Mouse (Mus musculus) midbrain, embryonic 13.5 days (tissue): ENCODE data around the gene Fzd2. TPM values are rescaled to one million over a fixed set of nuclear protein-coding genes. Genes with fewer than 3 reads are reported as not detected.
A peak's percentile ranks its signal among the peaks of the same experiment; 100 is the strongest.

Source experiments
- ATAC-seq: fragments of 200-750 bp; cut with Nextera tagmentation; 2 replicates; pipeline ENCODE4 v1.8.0; 2017; ENCODE audit warnings: mild to moderate bottlenecking, moderate TSS enrichment, moderate library complexity
- H3K27ac ChIP-seq: fragments of 300-500 bp; sonication (generic); 2 replicates; pipeline ENCODE4 v1.5.1; 2015; ENCODE audit warnings: inconsistent platforms, mild to moderate bottlenecking, moderate library complexity
- H3K27me3 ChIP-seq: fragments of 300-500 bp; sonication (generic); 2 replicates; pipeline ENCODE4 v1.6.1; 2015; ENCODE audit warnings: mild to moderate bottlenecking, inconsistent platforms
- H3K36me3 ChIP-seq: fragments of 300-500 bp; sonication (generic); 2 replicates; pipeline ENCODE4 v1.6.1; 2015; ENCODE audit warnings: mild to moderate bottlenecking, inconsistent platforms
- H3K4me1 ChIP-seq: fragments of 300-500 bp; sonication (generic); replicated peaks from 2 replicates; pipeline ENCODE4 v1.6.1; 2015; ENCODE audit warnings: inconsistent platforms
- H3K4me2 ChIP-seq: fragments of 300-500 bp; sonication (generic); replicated peaks from 2 replicates; pipeline ENCODE4 v1.6.1; 2015; ENCODE audit warnings: moderate library complexity, mild to moderate bottlenecking, inconsistent platforms
- H3K4me3 ChIP-seq: fragments of 300-500 bp; sonication (generic); replicated peaks from 2 replicates; pipeline ENCODE4 v1.5.1; 2015; ENCODE audit warnings: mild to moderate bottlenecking, inconsistent platforms
- H3K9ac ChIP-seq: fragments of 300-500 bp; sonication (generic); replicated peaks from 2 replicates; pipeline ENCODE4 v1.6.1; 2015; ENCODE audit warnings: mild to moderate bottlenecking, inconsistent platforms
- H3K9me3 ChIP-seq: fragments of 300-500 bp; sonication (generic); 2 replicates; pipeline ENCODE4 v1.6.1; 2016; ENCODE audit warnings: mild to moderate bottlenecking, inconsistent platforms
- WGBS: fragments of 180-500 bp; shearing (Covaris S2); methylation state at CpG from one replicate; pipeline ENCODE4 v1.1.7; 2015; 5-methylcytosine and 5-hydroxymethylcytosine counted together
- polyA plus RNA-seq: library from polyadenylated mRNA; unstranded; fragments of >200 nt; fragmentation: Nextera tagmentation; extraction: Ambion mirVana; gene quantifications from 2 replicates; pipeline ENCODE4 v1.2.1, GENCODE M21; 2015

Fzd2 gene
- polyA plus RNA-seq, 1 experiment from 2014 or later = 13.2 TPM

GRCm38 (mm10) chr11:102629375-102629774, 25.2 kb downstream of the Fzd2 start:
- Histone ChIP-seq H3K9ac (no peak overlapping the region), H3K9me3 (no peaks in the 10 kb centered on the region), H3K4me2 (no peak overlapping the region), H3K36me3 (no peaks in the 10 kb centered on the region), H3K27ac (no peak overlapping the region), H3K4me3 (no peak overlapping the region), H3K27me3 (peaks cover 4% of the 10 kb centered on the region), H3K4me1 (peaks cover 38% of the 10 kb centered on the region)
- 74% methylated on average over 8 of the region's 8 CpGs for WGBS
- ATAC-seq = no peak

DNA sequence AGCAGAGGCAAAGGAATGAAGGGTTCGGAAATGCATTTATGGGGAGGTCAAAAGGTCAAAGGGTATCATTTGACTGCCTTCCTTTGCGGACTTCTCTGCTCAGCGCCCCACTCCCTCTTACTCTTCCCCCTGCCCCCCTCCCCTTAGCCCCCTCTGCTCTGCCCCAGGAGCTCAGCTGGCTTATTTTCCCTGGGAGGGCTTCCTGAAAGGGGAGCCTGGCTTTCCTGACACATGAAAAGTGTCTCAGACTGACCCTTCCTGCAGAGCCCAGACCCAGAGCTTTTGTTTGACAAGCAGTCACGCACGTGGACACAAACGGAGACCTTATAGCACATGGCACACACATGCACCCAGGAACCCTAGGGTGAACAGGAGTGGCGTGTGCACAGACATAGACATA, 26.5 kb downstream of the Fzd2 start:
- Histone ChIP-seq H3K27me3 (peaks cover 4% of the 10 kb centered on the region), H3K36me3 (no peaks in the 10 kb centered on the region), H3K4me3 (no peak overlapping the region), H3K4me2 (no peak overlapping the region), H3K27ac (no peak overlapping the region), H3K4me1 (peaks cover 25% of the 10 kb centered on the region), H3K9ac (no peak overlapping the region), H3K9me3 (no peaks in the 10 kb centered on the region)
- no peak for ATAC-seq
- WGBS = 14% methylated on average over 7 of the region's 7 CpGs

GRCm38 (mm10) chr11:102631203-102631602, 27.0 kb downstream of the Fzd2 start:
- Histone ChIP-seq H3K4me1 (peaks cover 25% of the 10 kb centered on the region), H3K9ac (no peak overlapping the region), H3K27ac (no peak overlapping the region), H3K9me3 (no peaks in the 10 kb centered on the region), H3K4me3 (no peak overlapping the region), H3K4me2 (no peak overlapping the region), H3K36me3 (no peaks in the 10 kb centered on the region), H3K27me3 (peaks cover 4% of the 10 kb centered on the region)
- WGBS = 41% methylated on average over 5 of the region's 5 CpGs
- ATAC-seq = no peak

GRCm38 (mm10) chr11:102632725-102633124, 28.5 kb downstream of the Fzd2 start:
- WGBS = 4% methylated on average over 10 of the region's 13 CpGs
- Histone ChIP-seq H3K27me3 (peaks cover 4% of the 10 kb centered on the region), H3K4me3 (no peak overlapping the region)

GRCm38 (mm10) chr11:102633379-102633778, 29.2 kb downstream of the Fzd2 start:
- 21% methylated on average over 9 of the region's 9 CpGs for WGBS
- Histone ChIP-seq H3K27me3 (peaks cover 4% of the 10 kb centered on the region), H3K4me2 (peak overlapping the region; percentile 35), H3K4me1 (peaks cover 24% of the 10 kb centered on the region), H3K27ac (no peak overlapping the region), H3K4me3 (no peak overlapping the region; the same call in 1 of the 2 replicates), H3K9me3 (no peaks in the 10 kb centered on the region), H3K36me3 (no peaks in the 10 kb centered on the region), H3K9ac (no peak overlapping the region)
- no peak for ATAC-seq

More at GRCm38 (mm10) chr11:102632725-102633124, 28.5 kb downstream of the Fzd2 start:
- H3K9me3 ChIP-seq = no peaks in the 10 kb centered on the region
- H3K4me2 ChIP-seq = peak overlapping the region; percentile 35
- H3K27ac ChIP-seq = no peak overlapping the region
- no peak for ATAC-seq
- no peak overlapping the region for H3K9ac ChIP-seq
- no peaks in the 10 kb centered on the region for H3K36me3 ChIP-seq
- H3K4me1 ChIP-seq = peaks cover 22% of the 10 kb centered on the region

DNA sequence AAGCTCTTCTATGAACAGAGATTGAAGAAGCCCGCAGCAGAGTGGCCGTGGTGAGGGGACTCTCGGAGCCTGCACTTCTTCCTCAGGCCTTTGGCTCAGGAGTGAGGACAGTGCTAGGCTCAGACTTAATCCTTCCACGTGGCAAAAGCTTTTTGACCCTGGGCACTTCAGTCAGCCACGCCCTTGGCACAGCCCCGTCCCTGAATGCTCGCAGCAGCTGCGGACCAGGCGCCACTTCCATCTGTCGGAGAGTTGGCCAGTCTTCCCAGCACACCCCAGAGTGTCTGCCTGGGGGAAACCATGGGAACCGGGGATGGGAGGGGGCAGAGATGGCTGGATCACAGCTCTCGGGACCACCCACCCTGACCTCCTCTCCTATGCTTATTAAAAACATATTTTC, 32.7 kb downstream of the Fzd2 start:
- Histone ChIP-seq H3K36me3 (no peaks in the 10 kb centered on the region), H3K4me1 (peaks cover 22% of the 10 kb centered on the region), H3K9me3 (no peaks in the 10 kb centered on the region), H3K27me3 (peaks cover 8% of the 10 kb centered on the region), H3K9ac (no peak overlapping the region), H3K27ac (no peak overlapping the region), H3K4me3 (no peak overlapping the region), H3K4me2 (no peak overlapping the region)
- ATAC-seq = peak; percentile 45
- WGBS = 38% methylated on average over 12 of the region's 12 CpGs

DNA sequence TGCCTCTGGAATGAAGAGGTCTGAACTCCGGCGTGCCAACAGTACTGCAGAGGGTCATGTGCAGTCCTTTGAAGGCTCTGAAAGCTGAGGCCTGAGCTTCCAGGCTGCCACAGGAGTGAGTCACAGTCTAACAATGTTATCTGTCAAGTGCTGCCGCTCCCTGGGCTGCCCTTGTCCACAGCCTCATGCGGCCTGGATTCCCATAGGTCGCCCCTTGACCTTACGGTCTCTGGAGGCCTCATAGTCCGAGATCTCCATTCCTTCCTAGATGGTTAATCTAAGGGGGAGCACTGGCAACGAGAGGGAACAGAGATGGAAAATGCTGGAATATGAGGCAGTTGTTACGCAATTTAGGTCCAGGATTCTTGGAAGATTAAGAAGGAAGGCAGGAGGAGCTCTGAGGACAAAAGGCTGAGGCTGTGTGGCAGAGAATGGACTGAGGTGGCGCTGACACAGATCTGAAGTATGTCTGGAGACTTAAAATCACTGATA, 39.7 kb downstream of the Fzd2 start:
- 60% methylated on average over 10 of the region's 10 CpGs for WGBS
- Histone ChIP-seq H3K4me3 (no peak overlapping the region), H3K4me2 (no peak overlapping the region), H3K9ac (no peak overlapping the region), H3K4me1 (peaks cover under 1% of the 10 kb centered on the region), H3K36me3 (no peaks in the 10 kb centered on the region), H3K9me3 (no peaks in the 10 kb centered on the region), H3K27me3 (no peaks in the 10 kb centered on the region), H3K27ac (no peak overlapping the region)
- no peak for ATAC-seq

- WGBS = 90% methylated on average over 13 of the region's 13 CpGs
- no peak overlapping the region for H3K4me3 ChIP-seq
- H3K36me3 ChIP-seq = no peaks in the 10 kb centered on the region
- H3K27ac ChIP-seq = no peak overlapping the region
- H3K4me1 ChIP-seq = no peaks in the 10 kb centered on the region
- no peak for ATAC-seq
- H3K4me2 ChIP-seq = no peak overlapping the region
- H3K9ac ChIP-seq = no peak overlapping the region
- no peaks in the 10 kb centered on the region for H3K9me3 ChIP-seq
- no peaks in the 10 kb centered on the region for H3K27me3 ChIP-seq
Observed at GRCm38 (mm10) chr11:102646226-102646625, 42.0 kb downstream of the Fzd2 start.

- Histone ChIP-seq H3K4me3 (no peak overlapping the region), H3K9ac (no peak overlapping the region), H3K4me1 (no peaks in the 10 kb centered on the region), H3K27ac (no peak overlapping the region), H3K4me2 (no peak overlapping the region), H3K27me3 (no peaks in the 10 kb centered on the region), H3K9me3 (no peaks in the 10 kb centered on the region), H3K36me3 (no peaks in the 10 kb centered on the region)
- WGBS = 56% methylated on average over 12 of the region's 12 CpGs
- no peak for ATAC-seq
Observed at GRCm38 (mm10) chr11:102647885-102648284, 43.7 kb downstream of the Fzd2 start.

GRCm38 (mm10) chr11:102651381-102651780, 47.2 kb downstream of the Fzd2 start:
- no peaks in the 10 kb centered on the region for H3K36me3 ChIP-seq
- H3K4me1 ChIP-seq = no peaks in the 10 kb centered on the region
- no peak overlapping the region for H3K9ac ChIP-seq
- H3K27ac ChIP-seq = no peak overlapping the region
- no peak overlapping the region for H3K4me3 ChIP-seq
- no peak overlapping the region for H3K4me2 ChIP-seq
- H3K27me3 ChIP-seq = no peaks in the 10 kb centered on the region
- ATAC-seq = no peak
- H3K9me3 ChIP-seq = no peaks in the 10 kb centered on the region
- 3% methylated on average over 9 of the region's 9 CpGs for WGBS

DNA sequence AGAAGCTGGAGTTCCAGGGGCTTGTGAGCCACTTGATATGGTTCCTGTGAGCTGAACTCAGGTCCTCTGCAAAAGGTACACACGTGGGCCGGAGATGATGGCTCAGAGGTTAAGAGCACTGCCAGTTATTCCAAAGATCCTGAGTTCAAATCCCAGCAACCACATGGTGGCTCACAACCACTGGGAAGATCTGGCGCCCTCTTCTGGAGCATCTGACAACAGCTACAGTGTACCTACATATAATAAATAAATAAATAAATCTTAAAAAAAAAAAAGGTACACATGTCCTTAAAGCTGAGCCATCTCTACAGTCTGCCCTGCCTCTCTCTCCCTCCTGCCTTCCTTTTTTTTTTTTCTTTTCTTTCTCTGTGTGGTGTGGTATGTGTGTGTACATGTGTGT, 48.6 kb downstream of the Fzd2 start:
- no peak overlapping the region for H3K9ac ChIP-seq
- H3K4me2 ChIP-seq = no peak overlapping the region
- H3K27ac ChIP-seq = no peak overlapping the region
- H3K4me3 ChIP-seq = no peak overlapping the region
- no peaks in the 10 kb centered on the region for H3K27me3 ChIP-seq
- no peak for ATAC-seq
- WGBS = 74% methylated on average over 3 of the region's 3 CpGs
- H3K36me3 ChIP-seq = no peaks in the 10 kb centered on the region
- no peaks in the 10 kb centered on the region for H3K4me1 ChIP-seq
- no peaks in the 10 kb centered on the region for H3K9me3 ChIP-seq

GRCm38 (mm10) chr11:102655888-102656287, 51.7 kb downstream of the Fzd2 start:
- H3K27ac ChIP-seq = no peak overlapping the region
- no peak overlapping the region for H3K4me3 ChIP-seq
- no peaks in the 10 kb centered on the region for H3K27me3 ChIP-seq
- H3K4me1 ChIP-seq = no peaks in the 10 kb centered on the region
- no peak overlapping the region for H3K4me2 ChIP-seq
- no peak for ATAC-seq
- H3K36me3 ChIP-seq = no peaks in the 10 kb centered on the region
- H3K9ac ChIP-seq = no peak overlapping the region
- no peaks in the 10 kb centered on the region for H3K9me3 ChIP-seq
- WGBS = 79% methylated on average over 8 of the region's 8 CpGs

DNA sequence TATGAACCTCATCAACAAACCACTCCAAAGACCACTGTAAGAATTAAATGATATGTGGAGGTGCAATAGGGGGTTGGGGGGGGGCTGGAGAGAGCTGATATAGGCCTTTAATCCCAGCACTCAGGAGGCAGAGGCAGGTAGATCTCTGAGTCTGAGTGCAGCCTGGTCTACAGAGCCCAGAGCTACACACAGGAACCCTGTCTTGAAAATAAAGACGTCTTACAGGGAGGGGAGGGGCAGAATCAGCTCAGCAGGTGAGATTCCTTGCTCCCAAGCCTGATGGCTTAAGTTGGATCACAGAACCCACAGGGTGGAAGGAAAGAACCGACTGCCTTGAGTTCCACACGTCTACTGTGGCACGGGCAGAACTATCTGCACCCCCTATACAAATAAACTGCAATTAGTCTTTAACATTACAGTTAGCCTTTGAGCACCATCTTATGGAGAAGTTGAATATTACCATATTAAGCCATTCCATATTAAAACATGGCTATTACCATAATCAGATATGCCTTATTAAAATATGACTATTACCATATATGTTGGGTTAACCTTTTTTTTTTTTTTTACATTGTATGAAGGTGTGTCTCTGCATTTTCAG, 52.2 kb downstream of the Fzd2 start:
- H3K36me3 ChIP-seq = no peaks in the 10 kb centered on the region
- WGBS = 35% methylated on average over 4 of the region's 4 CpGs
- ATAC-seq = no peak
- H3K27me3 ChIP-seq = no peaks in the 10 kb centered on the region
- no peaks in the 10 kb centered on the region for H3K9me3 ChIP-seq
- no peak overlapping the region for H3K27ac ChIP-seq
- no peaks in the 10 kb centered on the region for H3K4me1 ChIP-seq
- no peak overlapping the region for H3K4me3 ChIP-seq
- H3K9ac ChIP-seq = no peak overlapping the region
- H3K4me2 ChIP-seq = no peak overlapping the region
